Mouse (Mus musculus): Measurements from ENCODE around the gene Mgst3. TPM values are rescaled to one million over a fixed set of nuclear protein-coding genes. Genes with fewer than 3 reads are reported as not detected.

Gene Mgst3
- total RNA-seq (2023) = 1 to 10 TPM; 4.2 to 5.2 TPM

GRCm38 (mm10) chr1:167393683-167394492 lies at the start of gene Mgst3:
Mgst3 (minus strand) TSS chr1:167393841.

GRCm38 (mm10) chr1:167349815-167350596 lies 43.6 kb downstream of the Mgst3 start, which contains the start of gene Aldh9a1:
Aldh9a1 (plus strand) TSS chr1:167349991.

Other genes starting within 250 kb of the Mgst3 start
- 10 to 100 TPM; 14.4 to 17.3 TPM for gene Uck2, start 108.5 kb downstream of the Mgst3 start, total RNA-seq (2023)
- 10 to 100 TPM; 54.9 to 58.6 TPM for gene Tmco1, start 85.5 kb downstream of the Mgst3 start, total RNA-seq (2023)
- 10 to 100 TPM; 50.3 to 57.0 TPM for gene Aldh9a1, start 43.9 kb downstream of the Mgst3 start, total RNA-seq (2023)
- not detected for gene Lrrc52, start 72.9 kb upstream of the Mgst3 start, total RNA-seq (2023)
- gene Rxrg, start 204.5 kb upstream of the Mgst3 start, total RNA-seq (2023) = not detected

Measured in monocyte, adult 59 days (primary cell).